Mouse (Mus musculus): ENCODE data around the gene Cbr2.
"Not testable (repeated sequence)": the region's sequence is repeated elsewhere in the genome, so short reads cannot be mapped to it uniquely, and the experiment has no call there.

Gene Cbr2

GRCm38 (mm10) chr11:120731858-120732680 lies at the start of gene Cbr2:
TSS of gene Cbr2 (minus strand) at chr11:120732114.
- no peak for DNase-seq (ENCODE audit: extremely low spot score, low spot score)

DNA sequence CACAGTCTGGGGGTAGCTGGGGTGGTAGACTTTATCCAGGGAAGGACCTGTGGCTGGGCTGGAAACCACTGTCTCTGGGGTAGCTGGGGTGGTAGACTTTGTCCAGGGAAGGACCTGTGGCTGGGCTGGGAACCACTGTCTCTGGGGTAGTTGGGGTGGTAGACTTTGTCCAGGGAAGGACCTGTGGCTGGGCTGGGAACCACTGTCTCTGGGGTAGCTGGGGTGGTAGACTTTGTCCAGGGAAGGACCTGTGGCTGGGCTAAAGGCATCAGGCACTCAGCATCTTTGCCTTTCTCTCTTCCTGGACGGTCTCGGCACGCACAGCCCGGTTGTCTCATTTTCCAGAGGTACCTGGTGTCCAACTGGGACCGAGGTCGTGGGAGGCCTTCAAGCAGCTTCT lies 49.4 kb upstream of the Cbr2 start:
- DNase-seq (ENCODE audit: extremely low spot score, low spot score) = not testable (repeated sequence)

DNA sequence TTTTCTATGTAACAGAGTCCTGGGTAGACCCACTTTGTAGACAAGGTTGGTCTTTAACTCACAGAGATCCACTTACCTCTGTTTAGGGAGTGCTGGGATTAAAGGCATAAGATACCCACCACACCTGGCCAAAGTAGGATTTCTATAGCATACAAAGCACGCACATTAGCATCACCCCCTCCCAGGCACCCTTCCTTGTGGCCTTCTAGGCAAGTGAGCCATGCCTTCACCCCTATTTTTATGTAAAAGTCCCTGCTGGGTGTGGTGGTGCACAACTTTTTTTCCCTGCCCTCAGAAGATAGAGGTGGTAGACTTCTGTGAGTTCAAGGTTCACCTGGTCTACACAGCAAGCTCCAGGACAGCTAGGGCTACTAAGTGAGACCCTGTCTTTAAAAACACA lies 48.0 kb upstream of the Cbr2 start:
- no peak for DNase-seq (ENCODE audit: extremely low spot score, low spot score)

DNA sequence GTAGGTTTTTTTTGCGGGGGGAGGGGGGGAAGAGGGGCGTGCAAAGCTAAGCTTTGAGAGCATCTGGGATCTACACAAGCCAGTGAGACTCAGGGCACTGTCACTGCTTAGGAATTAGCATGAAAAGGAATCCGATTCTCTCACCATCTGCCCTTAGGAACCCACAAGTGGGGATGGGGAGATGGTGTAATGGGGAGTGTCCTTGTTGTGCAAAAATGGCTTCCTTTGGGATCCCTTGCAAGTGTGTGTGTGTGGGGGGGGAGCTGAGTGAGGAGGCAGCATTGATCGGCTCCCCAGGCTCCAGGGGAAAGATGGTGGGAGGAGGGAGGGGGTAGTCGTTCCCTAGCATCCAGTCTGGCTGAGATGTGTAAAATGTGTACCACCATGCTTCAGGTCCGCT lies 45.2 kb upstream of the Cbr2 start:
- DNase-seq (ENCODE audit: extremely low spot score, low spot score) = no peak

- peak; percentile 93 for DNase-seq (ENCODE audit: extremely low spot score, low spot score)
These were observed 44.0 kb upstream of the Cbr2 start for GRCm38 (mm10) chr11:120775774-120776469.

- no peak for DNase-seq (ENCODE audit: extremely low spot score, low spot score)
These were observed 41.7 kb upstream of the Cbr2 start for GRCm38 (mm10) chr11:120773463-120774190.

- DNase-seq (ENCODE audit: extremely low spot score, low spot score) = no peak
These were observed 40.8 kb upstream of the Cbr2 start for GRCm38 (mm10) chr11:120772749-120773148.

- no peak for DNase-seq (ENCODE audit: extremely low spot score, low spot score)
These were observed 36.3 kb upstream of the Cbr2 start for GRCm38 (mm10) chr11:120768206-120768605.

DNA sequence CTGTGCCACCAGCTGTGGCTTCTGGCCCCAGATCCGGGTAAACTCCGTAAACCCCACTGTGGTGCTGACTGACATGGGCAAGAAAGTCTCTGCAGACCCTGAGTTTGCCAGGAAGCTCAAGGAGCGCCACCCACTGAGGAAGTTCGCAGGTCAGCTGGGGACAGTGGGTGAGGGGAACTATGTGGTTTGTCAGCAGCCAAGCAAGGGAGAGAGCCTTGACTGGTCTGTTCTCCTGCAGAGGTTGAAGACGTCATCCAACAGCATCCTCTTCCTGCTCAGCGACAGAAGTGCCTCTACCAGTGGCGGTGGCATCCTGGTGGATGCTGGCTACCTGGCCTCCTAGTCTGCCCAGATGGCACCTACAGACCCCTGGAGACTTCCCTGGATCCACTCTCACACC lies 35.1 kb upstream of the Cbr2 start:
- not testable (repeated sequence) for DNase-seq (ENCODE audit: extremely low spot score, low spot score)

- DNase-seq (ENCODE audit: extremely low spot score, low spot score) = not testable (repeated sequence)
These were observed 31.4 kb upstream of the Cbr2 start for GRCm38 (mm10) chr11:120763121-120763999.

GRCm38 (mm10) chr11:120762672-120763041 lies 30.7 kb upstream of the Cbr2 start, which contains the start of gene Hmga1b:
TSS of gene Hmga1b (plus strand) at chr11:120762794.
- not testable (repeated sequence) for DNase-seq (ENCODE audit: extremely low spot score, low spot score)

GRCm38 (mm10) chr11:120761811-120762671 lies 30.1 kb upstream of the Cbr2 start:
- DNase-seq (ENCODE audit: extremely low spot score, low spot score) = no peak

GRCm38 (mm10) chr11:120760236-120760635 lies 28.3 kb upstream of the Cbr2 start:
- no peak for DNase-seq (ENCODE audit: extremely low spot score, low spot score)

DNA sequence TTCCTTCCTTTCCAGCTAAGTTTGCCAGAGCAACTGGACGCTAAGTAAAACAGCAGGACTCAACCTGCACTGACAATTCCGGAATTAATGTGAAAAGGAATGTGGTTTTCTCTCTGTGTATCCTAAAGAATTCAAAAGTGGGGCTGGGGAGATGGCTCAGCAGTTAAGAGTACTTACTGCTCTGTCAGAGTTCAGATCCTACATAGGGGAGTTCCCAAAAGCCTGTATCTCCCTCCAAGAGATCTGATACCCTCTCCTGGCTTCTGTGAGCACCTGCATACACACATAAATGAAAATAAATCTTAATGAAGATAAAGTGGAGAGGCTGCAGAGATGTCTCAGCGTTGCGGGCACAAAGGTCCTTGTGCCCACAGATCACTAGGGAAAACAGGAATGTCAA lies 19.7 kb upstream of the Cbr2 start:
- no peak for DNase-seq (ENCODE audit: extremely low spot score, low spot score)

DNA sequence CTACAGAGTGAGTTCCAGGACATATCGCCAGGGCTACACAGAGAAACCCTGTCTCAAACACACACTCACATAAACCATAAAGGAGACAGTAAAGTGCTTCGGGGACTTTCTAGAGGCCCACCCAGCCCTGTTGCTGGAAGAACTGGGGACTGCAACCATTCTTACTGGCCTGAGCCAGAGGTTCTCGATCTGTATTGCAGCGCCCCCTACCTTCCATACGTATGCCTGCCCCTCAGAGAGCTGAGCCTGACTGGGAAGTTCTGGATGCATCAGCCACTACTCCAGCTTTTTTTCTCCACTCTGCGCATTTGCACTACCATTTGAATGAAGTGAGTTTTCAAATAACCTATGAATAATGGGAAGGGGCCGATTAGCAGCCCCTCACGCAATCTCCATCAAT lies 17.5 kb upstream of the Cbr2 start:
- no peak for DNase-seq (ENCODE audit: extremely low spot score, low spot score)

GRCm38 (mm10) chr11:120747974-120748373 lies 16.1 kb upstream of the Cbr2 start:
- no peak for DNase-seq (ENCODE audit: extremely low spot score, low spot score)

DNA sequence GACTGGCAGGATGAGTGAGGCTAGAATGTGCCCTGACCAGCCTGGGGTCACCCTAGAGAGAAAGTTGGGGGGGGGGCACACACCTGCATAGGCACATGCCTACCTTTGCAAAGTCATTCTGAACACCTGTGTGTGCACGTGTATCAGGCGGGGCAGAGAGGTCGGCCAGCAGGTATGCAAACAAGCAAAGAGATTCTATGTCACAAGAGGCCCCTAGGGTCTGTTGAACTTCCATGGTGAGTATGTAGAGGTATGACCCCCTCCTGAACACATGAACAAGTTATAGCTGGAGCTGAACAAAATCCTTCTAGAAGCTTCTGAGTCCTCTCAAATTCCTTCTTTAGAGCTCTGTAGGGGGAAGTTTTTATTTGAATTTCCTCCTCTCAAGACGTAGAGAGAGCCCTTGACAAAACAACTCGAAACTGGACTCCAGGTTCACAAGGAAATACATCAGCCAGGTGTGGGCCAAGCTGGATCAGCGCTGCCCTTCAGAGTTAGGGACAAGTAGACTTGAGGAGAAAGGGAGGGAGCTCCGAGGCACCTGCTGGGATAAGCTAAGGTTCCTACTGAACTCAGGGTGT lies 12.3 kb upstream of the Cbr2 start:
- DNase-seq (ENCODE audit: extremely low spot score, low spot score) = no peak

- DNase-seq (ENCODE audit: extremely low spot score, low spot score) = no peak
These were observed 9.1 kb upstream of the Cbr2 start for GRCm38 (mm10) chr11:120740981-120741380.

DNA sequence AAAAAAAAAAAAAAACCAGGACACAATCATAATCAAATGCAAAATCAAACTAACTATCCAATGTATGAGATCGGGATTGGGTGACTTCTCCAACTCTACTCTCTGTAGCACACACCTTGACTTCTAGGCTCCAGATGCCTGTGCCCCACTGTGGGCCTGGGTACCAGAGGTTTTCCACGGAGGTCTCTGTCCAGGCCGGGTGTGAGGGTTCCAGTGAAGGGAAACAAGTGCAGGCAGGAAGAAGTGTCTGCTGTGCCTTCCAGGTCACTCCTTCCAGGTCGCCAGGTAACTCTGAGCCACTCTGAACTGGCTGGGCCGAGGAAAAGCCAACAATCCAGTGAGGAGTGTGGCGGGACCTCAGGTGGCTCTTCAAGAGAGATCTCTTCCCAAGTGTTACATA lies 4.5 kb upstream of the Cbr2 start:
- DNase-seq (ENCODE audit: extremely low spot score, low spot score) = no peak

DNA sequence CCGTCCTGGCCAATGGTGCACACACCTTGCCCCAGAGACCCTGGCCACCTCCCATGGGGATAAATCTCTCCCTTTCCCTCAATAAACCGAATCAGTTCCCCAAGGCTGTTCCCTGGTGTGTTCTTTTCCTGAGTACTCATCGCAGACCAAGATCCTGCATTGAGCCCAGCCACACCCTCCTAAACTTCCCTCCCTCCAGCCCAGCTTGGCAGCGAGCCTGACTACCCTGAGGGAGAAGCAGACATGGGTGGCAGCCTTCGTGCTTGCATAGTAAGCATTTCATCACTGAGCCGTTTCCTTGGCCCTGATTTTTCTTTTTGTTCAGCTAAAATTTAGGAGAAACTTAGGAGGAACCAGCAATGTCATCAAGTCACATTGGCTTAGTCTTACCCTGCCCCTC lies 1.6 kb upstream of the Cbr2 start:
- DNase-seq (ENCODE audit: extremely low spot score, low spot score) = no peak

All from neural tube, embryonic 10.5 days (tissue).